17 mouse cellular contexts compared by ENCODE assay signal in genomic region chr4:128442791-128443190, GRCm38 (mm10).
"Had no signal": no experiment of that assay in that cellular context is flagged by ENCODE, and none has a peak within 500 bp of the region (broad histone marks: within the 10 kb centered on the region; RNA-seq: fewer than 3 reads in every experiment).

No protein-coding gene starts in this region.

- H3K4me1 ChIP-seq: liver, embryonic 13.5 days had no signal

- H3K9me3 ChIP-seq: liver, embryonic 13.5 days; midbrain, embryonic 15.5 days; neural tube, embryonic 13.5 days had no signal

- H3K4me2 ChIP-seq: liver, embryonic 13.5 days; midbrain, embryonic 11.5 days; midbrain, embryonic 15.5 days; neural tube, embryonic 13.5 days had no signal

- H3K9ac ChIP-seq: liver, embryonic 13.5 days; midbrain, embryonic 15.5 days; neural tube, embryonic 13.5 days had no signal

- H3K27me3 ChIP-seq: liver, embryonic 13.5 days; midbrain, embryonic 15.5 days; neural tube, embryonic 13.5 days had no signal

- ATAC-seq: midbrain, embryonic 15.5 days had no signal

- DNase-seq: kidney, adult 2 months; kidney, postnatal 25 days; liver, embryonic 13.5 days; lung, adult 2 months; lung, postnatal 14 days; lung, postnatal 4 days; retina, postnatal 1 day; right cerebral cortex, postnatal 4 days; thymus, adult 2 months; thymus, postnatal 14 days; thymus, postnatal 4 days had no signal

- H3K27ac ChIP-seq: kidney, postnatal 0 days; liver, embryonic 13.5 days; midbrain, embryonic 15.5 days; neural tube, embryonic 13.5 days; stomach, postnatal 0 days had no signal

- H3K4me3 ChIP-seq: liver, embryonic 13.5 days; midbrain, embryonic 15.5 days; myocyte; neural tube, embryonic 13.5 days had no signal

- H3K36me3 ChIP-seq: liver, embryonic 13.5 days; midbrain, embryonic 15.5 days had no signal
